Mouse (Mus musculus) retina, adult 2 months (tissue): ENCODE data around the gene Ephx3.
A peak's percentile ranks its signal among the peaks of the same experiment; 100 is the strongest.
"Not testable (repeated sequence)": the region's sequence is repeated elsewhere in the genome, so short reads cannot be mapped to it uniquely, and the experiment has no call there.

Experiments used
- DNase-seq: peaks from one replicate; pipeline ENCODE4 v3.0.0-alpha.2; 2012; ENCODE audit warnings: low read depth, low spot score

Gene Ephx3

GRCm38 (mm10) chr17:32188863-32189636 lies at the start of gene Ephx3:
Gene Ephx3 (minus strand): TSS chr17:32189549.
- no peak for DNase-seq

- DNase-seq: no peak
Observed at GRCm38 (mm10) chr17:32238589-32238988, 49.2 kb upstream of the Ephx3 start.

GRCm38 (mm10) chr17:32235534-32236191 lies 46.3 kb upstream of the Ephx3 start:
- peak; percentile 22 for DNase-seq

- DNase-seq: no peak
Observed at GRCm38 (mm10) chr17:32233174-32233573, 43.8 kb upstream of the Ephx3 start.

GRCm38 (mm10) chr17:32229256-32229655 lies 39.9 kb upstream of the Ephx3 start:
- DNase-seq: no peak

- no peak for DNase-seq
Observed at GRCm38 (mm10) chr17:32220873-32221272, 31.5 kb upstream of the Ephx3 start.

GRCm38 (mm10) chr17:32215587-32215986 lies 26.2 kb upstream of the Ephx3 start:
- not testable (repeated sequence) for DNase-seq

- DNase-seq: not testable (repeated sequence)
Observed at GRCm38 (mm10) chr17:32211554-32211953, 22.2 kb upstream of the Ephx3 start.

- DNase-seq: peak; percentile 9
Observed at GRCm38 (mm10) chr17:32209752-32210151, 20.4 kb upstream of the Ephx3 start.

- DNase-seq: no peak
Observed at GRCm38 (mm10) chr17:32209144-32209543, 19.8 kb upstream of the Ephx3 start.

GRCm38 (mm10) chr17:32207586-32208245 lies 18.4 kb upstream of the Ephx3 start:
- DNase-seq: no peak

- no peak for DNase-seq
Observed at GRCm38 (mm10) chr17:32205345-32205744, 16.0 kb upstream of the Ephx3 start.

GRCm38 (mm10) chr17:32202972-32203371 lies 13.6 kb upstream of the Ephx3 start:
- DNase-seq: no peak

GRCm38 (mm10) chr17:32201086-32201485 lies 11.7 kb upstream of the Ephx3 start:
- DNase-seq: no peak

- no peak for DNase-seq
Observed at GRCm38 (mm10) chr17:32199796-32200195, 10.4 kb upstream of the Ephx3 start.

GRCm38 (mm10) chr17:32197156-32197555 lies 7.8 kb upstream of the Ephx3 start:
- DNase-seq: no peak

GRCm38 (mm10) chr17:32195725-32196124 lies 6.4 kb upstream of the Ephx3 start:
- DNase-seq: no peak

- no peak for DNase-seq
Observed at GRCm38 (mm10) chr17:32193010-32193409, 3.7 kb upstream of the Ephx3 start.

GRCm38 (mm10) chr17:32189850-32190249 lies 501 bp upstream of the Ephx3 start:
- no peak for DNase-seq

GRCm38 (mm10) chr17:32183017-32183416 lies 6.3 kb downstream of the Ephx3 start:
- no peak for DNase-seq

- DNase-seq: no peak
Observed at GRCm38 (mm10) chr17:32179621-32180491, 9.5 kb downstream of the Ephx3 start.

GRCm38 (mm10) chr17:32176919-32177318 lies 12.4 kb downstream of the Ephx3 start:
- DNase-seq: no peak
